Comparison of ENCODE assay signal across 21 mouse cellular contexts in the genomic region with DNA sequence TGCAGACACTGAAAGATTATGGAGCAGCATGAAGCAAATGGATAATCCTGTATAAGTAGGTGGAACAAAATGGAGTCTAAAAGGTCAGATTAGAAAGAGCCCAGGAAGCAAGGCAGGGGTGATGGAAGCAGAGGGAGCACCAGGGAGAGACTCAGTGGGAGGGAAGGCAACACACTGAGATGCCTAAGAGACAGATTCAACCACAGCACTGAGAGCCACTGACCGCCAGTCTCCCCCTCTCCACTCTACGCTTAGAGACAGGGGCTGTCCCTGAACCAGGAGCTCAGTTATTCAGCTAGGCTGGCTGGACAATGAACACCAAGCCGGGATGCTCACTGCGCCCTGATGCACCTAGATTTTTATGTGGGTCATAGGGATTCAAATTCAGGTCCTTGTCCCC.
DNase-seq lines count a peak whose midpoint lies in the region; ATAC-seq lines count a peak whose summit lies in the region.
"Had no signal": no experiment of that assay in that cellular context is flagged by ENCODE, and none has a peak within 500 bp of the region (broad histone marks: within the 10 kb centered on the region; RNA-seq: fewer than 3 reads in every experiment).

No protein-coding gene starts in this region.

- no peaks in the 10 kb centered on the region for H3K36me3 ChIP-seq in neural tube, embryonic 15.5 days
- no peaks in the 10 kb centered on the region for H3K36me3 ChIP-seq in limb, embryonic 11.5 days (ENCODE audit: control insufficient read depth, insufficient read depth, low read length)
- H3K36me3 ChIP-seq: embryonic facial prominence, embryonic 12.5 days; forebrain, embryonic 15.5 days had no signal

- H3K4me3 ChIP-seq in neural tube, embryonic 15.5 days (replicated peaks), result no peak overlapping the region
- H3K4me3 ChIP-seq in limb, embryonic 11.5 days (ENCODE audit: low read depth, low read length), result no peak overlapping the region
- H3K4me3 ChIP-seq: embryonic facial prominence, embryonic 12.5 days; forebrain, embryonic 13.5 days; forebrain, embryonic 15.5 days had no signal

- H3K9ac ChIP-seq in neural tube, embryonic 15.5 days (replicated peaks), result no peak overlapping the region
- H3K9ac ChIP-seq in limb, embryonic 11.5 days (ENCODE audit: low read length), result no peak overlapping the region
- H3K9ac ChIP-seq: embryonic facial prominence, embryonic 12.5 days; forebrain, embryonic 13.5 days; forebrain, embryonic 15.5 days; forebrain, postnatal 0 days had no signal

- no peak for ATAC-seq in neural tube, embryonic 15.5 days (ENCODE audit: low FRiP score)
- ATAC-seq in limb, embryonic 11.5 days (ENCODE audit: insufficient number of reproducible peaks, low FRiP score, low TSS enrichment, low read depth), result no peak
- ATAC-seq: forebrain, embryonic 13.5 days; forebrain, embryonic 15.5 days; forebrain, postnatal 0 days had no signal

- intact Hi-C loops in heart, postnatal 25 days (cut with DNase I), result no loop called here
- intact Hi-C loops in left cerebral cortex, postnatal 36 days (cut with DNase I), result no loop called here

- no peaks in the 10 kb centered on the region for H3K27me3 ChIP-seq in neural tube, embryonic 15.5 days (replicated peaks)
- no peaks in the 10 kb centered on the region for H3K27me3 ChIP-seq in limb, embryonic 11.5 days (ENCODE audit: control insufficient read depth, insufficient read depth, low read length)
- H3K27me3 ChIP-seq: embryonic facial prominence, embryonic 12.5 days; forebrain, embryonic 13.5 days; forebrain, embryonic 15.5 days had no signal

- peak; percentile 78 for DNase-seq in heart, adult 11 months
- no peak for DNase-seq in heart, postnatal 25 days (ENCODE audit: low spot score)
- peak; percentile 6 for DNase-seq in neural tube, embryonic 10.5 days (ENCODE audit: extremely low spot score, low spot score)
- peak; percentile 14 for DNase-seq in limb, embryonic 11.5 days (ENCODE audit: low spot score)
- DNase-seq in left cerebral cortex, postnatal 36 days (ENCODE audit: low spot score in 2 of 2), result no peak
- DNase-seq: adrenal gland, adult 2 months; adrenal gland, postnatal 10 days; adrenal gland, postnatal 25 days; B cell, adult 2 months; cerebellum, adult 11 months; cerebellum, adult 18-20 months; cerebellum, adult 8-10 months; cerebellum, adult 9-11 months; cerebellum, postnatal 14 days; cerebellum, postnatal 36 days; embryo, embryonic 11 days; forebrain, postnatal 0 days had no signal

- H3K27ac ChIP-seq in neural tube, embryonic 15.5 days (replicated peaks), result no peak overlapping the region
- H3K27ac ChIP-seq in limb, embryonic 11.5 days (replicated peaks; ENCODE audit: low read depth, low read length), result no peak overlapping the region
- H3K27ac ChIP-seq: embryonic facial prominence, embryonic 12.5 days; forebrain, embryonic 13.5 days had no signal

- H3K4me2 ChIP-seq in neural tube, embryonic 15.5 days, result no peak overlapping the region
- H3K4me2 ChIP-seq in limb, embryonic 11.5 days (ENCODE audit: low read depth, severe bottlenecking), result no peak overlapping the region
- H3K4me2 ChIP-seq: embryonic facial prominence, embryonic 12.5 days; forebrain, embryonic 13.5 days; forebrain, embryonic 15.5 days had no signal

- 90% methylated on average over 4 of the region's 4 CpGs for WGBS in neural tube, embryonic 15.5 days
- 96% methylated on average over 4 of the region's 4 CpGs for WGBS in limb, embryonic 11.5 days

- H3K4me1 ChIP-seq in neural tube, embryonic 15.5 days, result no peaks in the 10 kb centered on the region
- H3K4me1 ChIP-seq in limb, embryonic 11.5 days (ENCODE audit: control insufficient read depth, insufficient read depth, low read length), result no peaks in the 10 kb centered on the region
- H3K4me1 ChIP-seq: embryonic facial prominence, embryonic 12.5 days; forebrain, embryonic 13.5 days had no signal

- no peaks in the 10 kb centered on the region for H3K9me3 ChIP-seq in neural tube, embryonic 15.5 days (replicated peaks)
- no peaks in the 10 kb centered on the region for H3K9me3 ChIP-seq in limb, embryonic 11.5 days (ENCODE audit: control insufficient read depth, low read length)
- H3K9me3 ChIP-seq: embryonic facial prominence, embryonic 12.5 days; forebrain, embryonic 13.5 days; forebrain, embryonic 15.5 days had no signal

Comparison
In these comparisons a context has a peak if more than half of its experiments do, and no peak if none do; other contexts are left out.
1. DNase-seq: peak in heart, adult 11 months (single experiment), neural tube, embryonic 10.5 days (single experiment) and limb, embryonic 11.5 days (single experiment); none in heart, postnatal 25 days (single experiment) and left cerebral cortex, postnatal 36 days (0 of 2).